Comparison of ENCODE assay signal across 8 mouse cellular contexts in genomic region chr14:79503371-79504075, GRCm38 (mm10). TPM values are rescaled to one million over a fixed set of nuclear protein-coding genes. Genes with fewer than 3 reads are reported as not detected.
A peak's percentile ranks its signal among the peaks of the same experiment; 100 is the strongest.
DNase-seq lines count a peak whose midpoint lies in the region; ATAC-seq and TF ChIP-seq lines count a peak whose summit lies in the region.

No protein-coding gene starts in this region.

- H3K27ac ChIP-seq in lung, embryonic 15.5 days: peak overlapping the region; percentile 66
- peak overlapping the region; percentile 78 for H3K27ac ChIP-seq in brown adipose tissue, adult 24 weeks (replicated peaks; ENCODE audit: low read depth, low read length)
- H3K27ac ChIP-seq in intestine, embryonic 16.5 days (ENCODE audit: low read length): peak overlapping the region; percentile 15
- H3K27ac ChIP-seq in midbrain, embryonic 13.5 days: no peak overlapping the region

- H3K4me2 ChIP-seq in lung, embryonic 15.5 days: no peak overlapping the region
- H3K4me2 ChIP-seq in intestine, embryonic 16.5 days (ENCODE audit: low read depth, low read length): peak overlapping the region; percentile 12; the same call in 1 of the 2 replicates
- H3K4me2 ChIP-seq in midbrain, embryonic 13.5 days (replicated peaks): no peak overlapping the region

- H3K9me3 ChIP-seq in lung, embryonic 15.5 days: no peaks in the 10 kb centered on the region
- 0 out of 2 replicates have a peak, but pooled peaks cover 2% of the 10 kb centered on the region for H3K9me3 ChIP-seq in intestine, embryonic 16.5 days (ENCODE audit: control insufficient read depth, low read length)
- H3K9me3 ChIP-seq in midbrain, embryonic 13.5 days: no peaks in the 10 kb centered on the region

- no peak for DNase-seq in lung, adult 2 months
- DNase-seq in frontal cortex, postnatal 14 days (ENCODE audit: low spot score in 2 of 2): no peak
- DNase-seq in spleen, postnatal 14 days (ENCODE audit: low spot score in 2 of 2): no peak

- TF ChIP-seq POLR2A in lung, adult 2 months (IDR thresholded peaks at IDR 0.05; ENCODE audit: borderline replicate concordance, extremely low read depth, low read depth, low read length): no peak

- peaks cover 4% of the 10 kb centered on the region; the same call in 1 of the 2 replicates for H3K36me3 ChIP-seq in lung, embryonic 15.5 days
- H3K36me3 ChIP-seq in intestine, embryonic 16.5 days (ENCODE audit: control insufficient read depth, insufficient read depth, low read length): peaks cover 5% of the 10 kb centered on the region
- no peaks in the 10 kb centered on the region for H3K36me3 ChIP-seq in midbrain, embryonic 13.5 days

- WGBS in lung, embryonic 15.5 days: 38% methylated on average over 5 of the region's 5 CpGs
- WGBS in lung, adult 2 months: 30% methylated on average over 5 of the region's 5 CpGs
- 55% methylated on average over 5 of the region's 5 CpGs for WGBS in intestine, embryonic 16.5 days
- 72% methylated on average over 5 of the region's 5 CpGs for WGBS in midbrain, embryonic 13.5 days

- H3K4me1 ChIP-seq in lung, embryonic 15.5 days: peaks cover 12% of the 10 kb centered on the region; the same call in 1 of the 2 replicates
- peaks cover 19% of the 10 kb centered on the region for H3K4me1 ChIP-seq in lung, adult 2 months (ENCODE audit: control insufficient read depth, insufficient read depth, low read length)
- H3K4me1 ChIP-seq in brown adipose tissue, adult 24 weeks (ENCODE audit: control insufficient read depth, insufficient read depth, insufficient read length, low read length): peaks cover 25% of the 10 kb centered on the region
- peaks cover 6% of the 10 kb centered on the region for H3K4me1 ChIP-seq in intestine, embryonic 16.5 days (ENCODE audit: control insufficient read depth, insufficient read depth, low read length)
- H3K4me1 ChIP-seq in midbrain, embryonic 13.5 days (replicated peaks): no peaks in the 10 kb centered on the region

- 0 out of 2 replicates have a peak, but pooled peaks have one; percentile 27 for ATAC-seq in lung, embryonic 15.5 days (ENCODE audit: borderline replicate concordance, extremely low read depth, low FRiP score, low TSS enrichment)
- peak; percentile 60; the same call in 1 of the 2 replicates for ATAC-seq in intestine, embryonic 16.5 days
- ATAC-seq in megakaryocyte, adult 5-6 weeks (ENCODE audit: poor library complexity, severe bottlenecking): peak; percentile 27; the same call in 1 of the 2 replicates
- no peak for ATAC-seq in midbrain, embryonic 13.5 days

- no peak overlapping the region for H3K4me3 ChIP-seq in lung, embryonic 15.5 days
- no peak overlapping the region for H3K4me3 ChIP-seq in lung, adult 2 months (replicated peaks; ENCODE audit: extremely low read depth, low read depth, low read length)
- H3K4me3 ChIP-seq in brown adipose tissue, adult 24 weeks (ENCODE audit: insufficient read depth, low read depth, low read length): no peak overlapping the region
- no peak overlapping the region for H3K4me3 ChIP-seq in intestine, embryonic 16.5 days (ENCODE audit: low read length)
- H3K4me3 ChIP-seq in midbrain, embryonic 13.5 days (replicated peaks): no peak overlapping the region

- TF ChIP-seq CTCF in lung, adult 2 months (IDR thresholded peaks at IDR 0.05; ENCODE audit: insufficient read depth, low read length): no peak

- H3K9ac ChIP-seq in lung, embryonic 15.5 days: no peak overlapping the region
- no peak overlapping the region for H3K9ac ChIP-seq in intestine, embryonic 16.5 days (ENCODE audit: low read depth, low read length)
- no peak overlapping the region for H3K9ac ChIP-seq in midbrain, embryonic 13.5 days (replicated peaks)

- no peaks in the 10 kb centered on the region for H3K27me3 ChIP-seq in lung, embryonic 15.5 days
- no peaks in the 10 kb centered on the region for H3K27me3 ChIP-seq in intestine, embryonic 16.5 days (replicated peaks; ENCODE audit: control insufficient read depth, insufficient read depth, low read length)
- H3K27me3 ChIP-seq in midbrain, embryonic 13.5 days: no peaks in the 10 kb centered on the region

RNA-seq across cellular contexts. Expression of gene Wbp4, which starts 22.2 kb away (rescaled TPM):
- 38.0 and 40.0 TPM in 2 replicates for polyA plus RNA-seq in lung, embryonic 15.5 days (2015; fragmentation: Nextera tagmentation; extraction: Ambion mirVana)
- polyA plus RNA-seq in lung, adult 2 months (2012; rRNA removed): 6.5 and 6.6 TPM in 2 replicates
- 25.0 and 28.1 TPM in 2 replicates for polyA plus RNA-seq in brown adipose tissue, adult 24 weeks (2012; ENCODE audit: insufficient read depth, insufficient read length, missing spikeins)
- polyA plus RNA-seq in intestine, embryonic 16.5 days (2015; fragmentation: Nextera tagmentation; extraction: Ambion mirVana): 26.9 and 31.3 TPM in 2 replicates
- 31.4 and 38.6 TPM in 2 replicates for total RNA-seq in megakaryocyte, adult 5-6 weeks (2015)
- 72.6 and 75.8 TPM in 2 replicates for total RNA-seq in megakaryocyte, adult 5-6 weeks (2017)
- polyA plus RNA-seq in midbrain, embryonic 13.5 days (2015; fragmentation: Nextera tagmentation; extraction: Ambion mirVana): 48.4 and 49.7 TPM in 2 replicates

RNA-seq across cellular contexts. Expression of gene Elf1, which starts 22.5 kb away (rescaled TPM):
- 17.5 and 18.8 TPM in 2 replicates for polyA plus RNA-seq in lung, embryonic 15.5 days (2015; fragmentation: Nextera tagmentation; extraction: Ambion mirVana)
- 16.9 and 20.9 TPM in 2 replicates for polyA plus RNA-seq in lung, adult 2 months (2012; rRNA removed)
- polyA plus RNA-seq in brown adipose tissue, adult 24 weeks (2012; ENCODE audit: insufficient read depth, insufficient read length, missing spikeins): 10.0 and 11.5 TPM in 2 replicates
- 21.9 and 22.2 TPM in 2 replicates for polyA plus RNA-seq in intestine, embryonic 16.5 days (2015; fragmentation: Nextera tagmentation; extraction: Ambion mirVana)
- total RNA-seq in megakaryocyte, adult 5-6 weeks (2015): 66.4 and 69.3 TPM in 2 replicates
- 138 and 142 TPM in 2 replicates for total RNA-seq in megakaryocyte, adult 5-6 weeks (2017)
- 3.0 and 4.1 TPM in 2 replicates for polyA plus RNA-seq in midbrain, embryonic 13.5 days (2015; fragmentation: Nextera tagmentation; extraction: Ambion mirVana)

RNA-seq across cellular contexts. Expression of gene Kbtbd6, which starts 51.9 kb away (rescaled TPM):
- 3.8 and 4.6 TPM in 2 replicates for polyA plus RNA-seq in lung, embryonic 15.5 days (2015; fragmentation: Nextera tagmentation; extraction: Ambion mirVana)
- polyA plus RNA-seq in lung, adult 2 months (2012; rRNA removed): 0.06 and 0.17 TPM in 2 replicates
- polyA plus RNA-seq in brown adipose tissue, adult 24 weeks (2012; ENCODE audit: insufficient read depth, insufficient read length, missing spikeins): not detected in 2 replicates
- polyA plus RNA-seq in intestine, embryonic 16.5 days (2015; fragmentation: Nextera tagmentation; extraction: Ambion mirVana): 1.5 and 1.8 TPM in 2 replicates
- total RNA-seq in megakaryocyte, adult 5-6 weeks (2015): 6.6 and 8.3 TPM in 2 replicates
- 7.4 and 8.0 TPM in 2 replicates for total RNA-seq in megakaryocyte, adult 5-6 weeks (2017)
- polyA plus RNA-seq in midbrain, embryonic 13.5 days (2015; fragmentation: Nextera tagmentation; extraction: Ambion mirVana): 1.8 and 2.3 TPM in 2 replicates
